Mouse (Mus musculus): Measurements from ENCODE around the gene Armcx5. TPM values are rescaled to one million over a fixed set of nuclear protein-coding genes. Genes with fewer than 3 reads are reported as not detected.

Armcx5 gene
- polyA plus RNA-seq (2012; rRNA removed), result 2.0 and 2.1 TPM in 2 replicates

DNA sequence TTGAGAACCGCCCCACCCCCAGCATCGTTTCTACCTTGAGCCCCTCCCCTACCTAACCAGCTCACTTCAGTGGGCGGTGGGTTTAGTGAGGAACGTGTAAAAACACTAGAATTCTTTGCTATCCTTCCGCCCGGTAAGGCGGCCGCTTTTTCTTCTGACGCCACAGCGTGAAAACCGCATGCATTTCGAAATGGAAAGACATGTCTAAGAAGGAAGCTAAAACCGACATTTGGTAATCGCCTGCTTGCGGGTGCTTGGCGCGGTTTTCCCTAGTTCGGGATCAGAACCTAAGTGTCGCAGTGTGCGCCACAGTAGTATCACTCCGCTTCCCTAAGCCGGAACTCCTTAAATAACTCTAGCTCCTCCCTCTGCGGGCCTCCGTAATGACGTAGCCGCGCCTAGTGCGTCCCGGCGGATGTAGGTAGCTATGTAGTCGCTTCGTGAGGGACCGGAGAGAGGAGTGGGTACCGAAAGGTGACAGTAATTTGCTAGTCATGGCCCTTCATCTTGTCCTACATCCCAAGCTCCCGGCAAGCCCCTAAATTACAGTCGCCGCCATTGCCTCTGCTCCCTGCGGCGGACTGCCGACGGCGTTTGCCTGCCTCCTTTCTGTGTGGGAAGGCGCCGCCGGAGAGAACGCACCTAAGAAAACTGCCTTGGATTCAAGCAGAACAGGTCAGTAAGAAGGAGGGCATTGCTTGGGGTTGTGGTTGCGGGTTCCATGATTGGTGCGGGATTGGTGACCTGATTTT is at the start of gene Armcx5, which contains the start of gene Gprasp1:
TSS of gene Armcx5 (plus strand) at position 430 of the 752 bp plus-strand sequence.
TSS of gene Gprasp1 (plus strand) at position 430 of the 752 bp plus-strand sequence.
- no peaks in the 10 kb centered on the region for H3K4me1 ChIP-seq (replicated peaks; ENCODE audit: control insufficient read depth, insufficient read depth, low read length)
- whole genome bisulfite sequencing, result under 1% methylated on average over 48 of the region's 48 CpGs

GRCm38 (mm10) chrX:135693633-135694032 is 48.9 kb upstream of the Armcx5 start, which contains the start of gene Tcp11x2:
TSS of gene Tcp11x2 (minus strand) at chrX:135693790.
- H3K36me3 ChIP-seq (ENCODE audit: control insufficient read depth, insufficient read depth, low read length), result no peaks in the 10 kb centered on the region
- H3K27me3 ChIP-seq (ENCODE audit: control insufficient read depth, insufficient read depth, low read length), result no peaks in the 10 kb centered on the region
- 71% methylated on average over 1 of the region's 1 CpGs for WGBS
- H3K27ac ChIP-seq (ENCODE audit: control insufficient read depth, insufficient read depth, low read length), result no peak within 1 kb of the TSS
- no peaks in the 10 kb centered on the region for H3K4me1 ChIP-seq (replicated peaks; ENCODE audit: control insufficient read depth, insufficient read depth, low read length)
- no peak within 1 kb of the TSS for H3K4me3 ChIP-seq (ENCODE audit: control insufficient read depth, insufficient read depth, low read length)
- TF ChIP-seq POLR2A (IDR thresholded peaks at IDR 0.05; ENCODE audit: control insufficient read depth, extremely low read depth, insufficient read depth, low read length, poor library complexity) (no peak), CTCF (IDR thresholded peaks at IDR 0.05; ENCODE audit: borderline replicate concordance, control insufficient read depth, extremely low read depth, insufficient read depth, low read length, poor library complexity) (no peak)
- DNase-seq, result no peak

More for the DNA sequence above, at the start of gene Armcx5, which contains the start of gene Gprasp1:
- TF ChIP-seq CTCF (IDR thresholded peaks at IDR 0.05; ENCODE audit: borderline replicate concordance, control insufficient read depth, extremely low read depth, insufficient read depth, low read length, poor library complexity), result no peak
- TF ChIP-seq POLR2A (IDR thresholded peaks at IDR 0.05; ENCODE audit: control insufficient read depth, extremely low read depth, insufficient read depth, low read length, poor library complexity), result 0 out of 2 replicates have a peak, but pooled peaks have one; percentile 34
- Histone ChIP-seq H3K27me3 (ENCODE audit: control insufficient read depth, insufficient read depth, low read length) (no peaks in the 10 kb centered on the region), H3K4me3 (ENCODE audit: control insufficient read depth, insufficient read depth, low read length) (peak within 1 kb of the TSS; percentile 99), H3K36me3 (ENCODE audit: control insufficient read depth, insufficient read depth, low read length) (no peaks in the 10 kb centered on the region), H3K27ac (ENCODE audit: control insufficient read depth, insufficient read depth, low read length) (peak within 1 kb of the TSS; percentile 87; the same call in 1 of the 2 replicates)
- DNase-seq, result peak; percentile 84

- Histone ChIP-seq H3K27me3 (ENCODE audit: control insufficient read depth, insufficient read depth, low read length) (no peaks in the 10 kb centered on the region), H3K27ac (ENCODE audit: control insufficient read depth, insufficient read depth, low read length) (no peak overlapping the region), H3K4me1 (replicated peaks; ENCODE audit: control insufficient read depth, insufficient read depth, low read length) (no peaks in the 10 kb centered on the region), H3K4me3 (ENCODE audit: control insufficient read depth, insufficient read depth, low read length) (no peak overlapping the region), H3K36me3 (ENCODE audit: control insufficient read depth, insufficient read depth, low read length) (no peaks in the 10 kb centered on the region)
- WGBS, result 93% methylated on average over 1 of the region's 1 CpGs
- TF ChIP-seq POLR2A (IDR thresholded peaks at IDR 0.05; ENCODE audit: control insufficient read depth, extremely low read depth, insufficient read depth, low read length, poor library complexity) (no peak), CTCF (IDR thresholded peaks at IDR 0.05; ENCODE audit: borderline replicate concordance, control insufficient read depth, extremely low read depth, insufficient read depth, low read length, poor library complexity) (no peak)
- no peak for DNase-seq
Observed at GRCm38 (mm10) chrX:135703111-135703510, 39.4 kb upstream of the Armcx5 start.

GRCm38 (mm10) chrX:135704349-135704748 is 38.2 kb upstream of the Armcx5 start:
- no peaks in the 10 kb centered on the region for H3K36me3 ChIP-seq (ENCODE audit: control insufficient read depth, insufficient read depth, low read length)
- 32% methylated on average over 2 of the region's 2 CpGs for WGBS
- no peak for DNase-seq
- TF ChIP-seq POLR2A (IDR thresholded peaks at IDR 0.05; ENCODE audit: control insufficient read depth, extremely low read depth, insufficient read depth, low read length, poor library complexity), result no peak
- TF ChIP-seq CTCF (IDR thresholded peaks at IDR 0.05; ENCODE audit: borderline replicate concordance, control insufficient read depth, extremely low read depth, insufficient read depth, low read length, poor library complexity), result no peak
- no peaks in the 10 kb centered on the region for H3K27me3 ChIP-seq (ENCODE audit: control insufficient read depth, insufficient read depth, low read length)
- H3K4me3 ChIP-seq (ENCODE audit: control insufficient read depth, insufficient read depth, low read length), result no peak overlapping the region
- H3K27ac ChIP-seq (ENCODE audit: control insufficient read depth, insufficient read depth, low read length), result no peak overlapping the region
- H3K4me1 ChIP-seq (replicated peaks; ENCODE audit: control insufficient read depth, insufficient read depth, low read length), result no peaks in the 10 kb centered on the region

- H3K27me3 ChIP-seq (ENCODE audit: control insufficient read depth, insufficient read depth, low read length), result no peaks in the 10 kb centered on the region
- H3K4me1 ChIP-seq (replicated peaks; ENCODE audit: control insufficient read depth, insufficient read depth, low read length), result no peaks in the 10 kb centered on the region
- no peak overlapping the region for H3K4me3 ChIP-seq (ENCODE audit: control insufficient read depth, insufficient read depth, low read length)
- no peak for DNase-seq
- WGBS, result 83% methylated on average over 2 of the region's 2 CpGs
- TF ChIP-seq POLR2A (IDR thresholded peaks at IDR 0.05; ENCODE audit: control insufficient read depth, extremely low read depth, insufficient read depth, low read length, poor library complexity) (no peak), CTCF (IDR thresholded peaks at IDR 0.05; ENCODE audit: borderline replicate concordance, control insufficient read depth, extremely low read depth, insufficient read depth, low read length, poor library complexity) (no peak)
- H3K27ac ChIP-seq (ENCODE audit: control insufficient read depth, insufficient read depth, low read length), result no peak overlapping the region
- H3K36me3 ChIP-seq (ENCODE audit: control insufficient read depth, insufficient read depth, low read length), result no peaks in the 10 kb centered on the region
Observed at GRCm38 (mm10) chrX:135712845-135713244, 29.7 kb upstream of the Armcx5 start.

- WGBS, result 90% methylated on average over 10 of the region's 10 CpGs
- no peak for TF ChIP-seq CTCF (IDR thresholded peaks at IDR 0.05; ENCODE audit: borderline replicate concordance, control insufficient read depth, extremely low read depth, insufficient read depth, low read length, poor library complexity)
Observed at GRCm38 (mm10) chrX:135725161-135725560, 17.4 kb upstream of the Armcx5 start, which contains the start of gene Tmsb15a. TSS of gene Tmsb15a (minus strand) at chrX:135725261.

More at GRCm38 (mm10) chrX:135725161-135725560, 17.4 kb upstream of the Armcx5 start, which contains the start of gene Tmsb15a:
- Histone ChIP-seq H3K36me3 (ENCODE audit: control insufficient read depth, insufficient read depth, low read length) (no peaks in the 10 kb centered on the region), H3K4me1 (replicated peaks; ENCODE audit: control insufficient read depth, insufficient read depth, low read length) (no peaks in the 10 kb centered on the region), H3K27me3 (ENCODE audit: control insufficient read depth, insufficient read depth, low read length) (no peaks in the 10 kb centered on the region), H3K4me3 (ENCODE audit: control insufficient read depth, insufficient read depth, low read length) (no peak within 1 kb of the TSS), H3K27ac (ENCODE audit: control insufficient read depth, insufficient read depth, low read length) (no peak within 1 kb of the TSS)
- no peak for DNase-seq
